Mouse (Mus musculus) liver, adult 2 months (tissue): Measurements from ENCODE around the gene 1700029H14Rik.

Source experiments
- CTCF ChIP-seq: fragments of 200-500 bp; IDR thresholded peaks from 2 replicates; pipeline ENCODE4 v1.5.1; 2011; ENCODE audit warnings: low read depth, low read length, control low read depth
- POLR2A ChIP-seq: fragments of 200-500 bp; IDR thresholded peaks from 2 replicates; pipeline ENCODE4 v1.6.1; 2011; ENCODE audit warnings: low read length, control low read depth; ENCODE audit not compliant: insufficient read depth; ENCODE audit errors: extremely low read depth

GRCm38 (mm10) chr8:13512677-13513076 lies 49.6 kb downstream of the 1700029H14Rik start:
- TF ChIP-seq POLR2A (no peak), CTCF (no peak)
